Mouse (Mus musculus) thymus, adult 2 months (tissue): ENCODE results near the gene Ush2a. TPM values are rescaled to one million over a fixed set of nuclear protein-coding genes. Genes with fewer than 3 reads are reported as not detected.

ENCODE experiments used
- DNase-seq: peaks from one replicate; pipeline ENCODE4 v3.0.0; 2021
- H3K27ac ChIP-seq: fragments of 200-500 bp; 2 replicates; pipeline ENCODE4 v1.5.1; 2012; ENCODE audit warnings: low read length, control low read depth; ENCODE audit not compliant: control insufficient read depth, insufficient read depth
- H3K27me3 ChIP-seq: fragments of 200-500 bp; 2 replicates; pipeline ENCODE4 v1.6.1; 2012; ENCODE audit warnings: mild to moderate bottlenecking, low read length, moderate library complexity, mixed read lengths; ENCODE audit not compliant: control insufficient read depth, insufficient read depth
- H3K36me3 ChIP-seq: fragments of 200-500 bp; 2 replicates; pipeline ENCODE4 v1.6.1; 2012; ENCODE audit warnings: mild to moderate bottlenecking, low read length, moderate library complexity; ENCODE audit not compliant: control insufficient read depth, insufficient read depth
- H3K4me1 ChIP-seq: fragments of 200-500 bp; replicated peaks from 2 replicates; pipeline ENCODE4 v1.6.1; 2012; ENCODE audit warnings: low read length; ENCODE audit not compliant: control insufficient read depth, insufficient read depth
- H3K4me3 ChIP-seq: fragments of 200-500 bp; 2 replicates; pipeline ENCODE4 v1.5.1; 2012; ENCODE audit warnings: mild to moderate bottlenecking, low read length, control low read depth, moderate library complexity; ENCODE audit not compliant: control insufficient read depth, insufficient read depth
- CTCF ChIP-seq: fragments of 200-500 bp; IDR thresholded peaks from 2 replicates; pipeline ENCODE4 v1.5.1; 2012; ENCODE audit warnings: mild to moderate bottlenecking, control low read depth, low read length, moderate library complexity, borderline replicate concordance; ENCODE audit not compliant: control insufficient read depth, poor library complexity, insufficient read depth; ENCODE audit errors: extremely low read depth
- POLR2A ChIP-seq: fragments of 200-500 bp; IDR thresholded peaks from 2 replicates; pipeline ENCODE4 v1.6.1; 2012; ENCODE audit warnings: mild to moderate bottlenecking, low read length, control low read depth, moderate library complexity; ENCODE audit not compliant: control insufficient read depth, poor library complexity, insufficient read depth; ENCODE audit errors: extremely low read depth
- WGBS: fragments of 180-500 bp; shearing (Covaris S2); methylation state at CpG from one replicate; pipeline ENCODE4 v1.1.7; 2018; 5-methylcytosine and 5-hydroxymethylcytosine counted together
- polyA plus RNA-seq: library from polyadenylated mRNA; depleted of rRNA; stranded (reverse); fragments of >200 nt; gene quantifications from 2 replicates; pipeline ENCODE4 v1.2.3, GENCODE M21; 2012

Gene Ush2a
- polyA plus RNA-seq, 1 experiment = 0.05 TPM

- H3K4me3 ChIP-seq = peak within 1 kb of the TSS; percentile 93
- DNase-seq = peak; percentile 96
- TF ChIP-seq POLR2A = no peak
- no peak for TF ChIP-seq CTCF
- H3K36me3 ChIP-seq = no peaks in the 10 kb centered on the region
- no peak within 1 kb of the TSS for H3K27ac ChIP-seq
- H3K27me3 ChIP-seq = no peaks in the 10 kb centered on the region; the same call in 1 of the 2 replicates
- peaks cover 6% of the 10 kb centered on the region for H3K4me1 ChIP-seq
- 1% methylated on average over 74 of the region's 74 CpGs for WGBS
Measured at GRCm38 (mm10) chr1:189007239-189007979, 745.6 kb downstream of the Ush2a start, which contains the start of gene Kctd3. TSS of gene Kctd3 (minus strand) at chr1:189007841.

GRCm38 (mm10) chr1:189007980-189008324 is 746.1 kb downstream of the Ush2a start:
- no peaks in the 10 kb centered on the region; the same call in 1 of the 2 replicates for H3K27me3 ChIP-seq
- no peak for DNase-seq
- no peak overlapping the region for H3K27ac ChIP-seq
- peaks cover 6% of the 10 kb centered on the region for H3K4me1 ChIP-seq
- no peak for TF ChIP-seq CTCF
- TF ChIP-seq POLR2A = no peak
- H3K36me3 ChIP-seq = no peaks in the 10 kb centered on the region
- 50% methylated on average over 7 of the region's 7 CpGs for WGBS
- no peak overlapping the region for H3K4me3 ChIP-seq

GRCm38 (mm10) chr1:189010671-189011070 is 748.8 kb downstream of the Ush2a start:
- no peak overlapping the region for H3K27ac ChIP-seq
- no peaks in the 10 kb centered on the region for H3K36me3 ChIP-seq
- 90% methylated on average over 4 of the region's 4 CpGs for WGBS
- peaks cover 6% of the 10 kb centered on the region for H3K4me1 ChIP-seq
- H3K27me3 ChIP-seq = peaks cover 2% of the 10 kb centered on the region; the same call in 1 of the 2 replicates
- TF ChIP-seq POLR2A (no peak), CTCF (no peak)
- no peak for DNase-seq
- H3K4me3 ChIP-seq = no peak overlapping the region

- TF ChIP-seq CTCF (no peak), POLR2A (no peak)
- no peak for DNase-seq
- no peaks in the 10 kb centered on the region for H3K4me1 ChIP-seq
- no peak overlapping the region for H3K27ac ChIP-seq
- H3K36me3 ChIP-seq = no peaks in the 10 kb centered on the region
- peaks cover 2% of the 10 kb centered on the region; the same call in 1 of the 2 replicates for H3K27me3 ChIP-seq
- H3K4me3 ChIP-seq = no peak overlapping the region
- 16% methylated on average over 16 of the region's 16 CpGs for whole genome bisulfite sequencing
Measured at GRCm38 (mm10) chr1:189012846-189013586, 751.2 kb downstream of the Ush2a start.

- peaks cover 2% of the 10 kb centered on the region; the same call in 1 of the 2 replicates for H3K27me3 ChIP-seq
- no peak overlapping the region for H3K4me3 ChIP-seq
- 20% methylated on average over 4 of the region's 4 CpGs for WGBS
- H3K36me3 ChIP-seq = no peaks in the 10 kb centered on the region
- no peak for DNase-seq
- no peak for TF ChIP-seq POLR2A
- no peak for TF ChIP-seq CTCF
- H3K4me1 ChIP-seq = no peaks in the 10 kb centered on the region
- H3K27ac ChIP-seq = no peak overlapping the region
Measured at GRCm38 (mm10) chr1:189013587-189013921, 751.7 kb downstream of the Ush2a start.
